Mouse (Mus musculus) heart, postnatal 0 days (tissue): Measurements from ENCODE around the gene Wdr44.

Source experiments
- CTCF ChIP-seq: IDR thresholded peaks from 2 replicates; pipeline ENCODE4 v1.5.1; 2016; ENCODE audit warnings: antibody characterized with exemption, control low read depth, low read depth
- EP300 ChIP-seq: IDR thresholded peaks from 2 replicates; pipeline ENCODE4 v1.6.1; 2016; ENCODE audit warnings: antibody characterized with exemption, low read depth

DNA sequence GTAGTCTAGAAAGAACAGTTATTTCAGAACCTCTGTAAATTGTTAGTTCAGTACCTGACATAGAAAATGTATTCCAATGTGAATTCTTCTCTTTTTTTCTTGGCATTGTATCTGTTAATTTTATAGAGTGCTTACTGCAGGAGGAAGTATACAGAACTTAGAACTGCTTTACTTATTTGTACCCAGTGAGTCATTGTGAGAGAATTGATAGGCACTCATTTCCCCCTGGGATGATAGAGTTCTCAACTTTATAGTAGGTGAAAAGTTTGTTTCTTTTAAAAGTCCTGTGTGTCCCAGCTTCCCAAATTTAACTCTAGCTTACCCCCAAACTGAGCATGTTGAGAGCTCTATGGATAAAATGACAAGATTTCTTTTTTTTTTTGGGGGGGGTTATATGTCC lies 2.3 kb downstream of the Wdr44 start:
- no peak for TF ChIP-seq CTCF
- no peak for TF ChIP-seq EP300
